Mouse (Mus musculus) ES-Bruce4 (cell line): ENCODE measurements at regions not wholly inside any gene's neighbourhood (a gene's known extent, or its start where the extent isn't known, plus 50 kb on each side); places are given as distances from the start of the nearest gene placed in this dataset.

Experiments used
- CTCF ChIP-seq: IDR thresholded peaks from one replicate; pipeline ENCODE4 v1.8.1; 2011; ENCODE audit warnings: low read depth, low read length
- EP300 ChIP-seq: IDR thresholded peaks from 2 replicates; pipeline ENCODE4 v1.6.1; 2011; ENCODE audit warnings: low read depth, low read length; ENCODE audit not compliant: insufficient read depth

GRCm38 (mm10) chr3:66486184-66486583, 189.5 kb upstream of the Veph1 start:
- TF ChIP-seq CTCF, result no peak
- no peak for TF ChIP-seq EP300
